Mouse (Mus musculus) megakaryocyte-erythroid progenitor cell, adult 5-6 weeks (primary cell): ENCODE results near the gene Myo5c. TPM values are rescaled to one million over a fixed set of nuclear protein-coding genes. Genes with fewer than 3 reads are reported as not detected.

ENCODE experiments used
- ATAC-seq: replicated peaks from 2 replicates; pipeline ENCODE4 v1.8.0; 2016; ENCODE audit warnings: mild to moderate bottlenecking, inconsistent platforms; ENCODE audit not compliant: severe bottlenecking, poor library complexity, low FRiP score, low TSS enrichment
- total RNA-seq, 2 experiments: library from RNA; stranded (forward) in 1 of 2; stranded (reverse) in 1 of 2; fragments of 200-1000, 215-1000 nt in 1 of 2; fragments of >200 nt in 1 of 2; fragmentation: Nextera tagmentation in 1 of 2; gene quantifications; 2 replicates each; pipeline ENCODE4 v1.2.3; 2014 to 2017

Myo5c gene
- total RNA-seq, 2 experiments from 2014 or later: not detected

GRCm38 (mm10) chr9:75271539-75271938, 39.7 kb downstream of the Myo5c start:
- ATAC-seq: peak; percentile 56

DNA sequence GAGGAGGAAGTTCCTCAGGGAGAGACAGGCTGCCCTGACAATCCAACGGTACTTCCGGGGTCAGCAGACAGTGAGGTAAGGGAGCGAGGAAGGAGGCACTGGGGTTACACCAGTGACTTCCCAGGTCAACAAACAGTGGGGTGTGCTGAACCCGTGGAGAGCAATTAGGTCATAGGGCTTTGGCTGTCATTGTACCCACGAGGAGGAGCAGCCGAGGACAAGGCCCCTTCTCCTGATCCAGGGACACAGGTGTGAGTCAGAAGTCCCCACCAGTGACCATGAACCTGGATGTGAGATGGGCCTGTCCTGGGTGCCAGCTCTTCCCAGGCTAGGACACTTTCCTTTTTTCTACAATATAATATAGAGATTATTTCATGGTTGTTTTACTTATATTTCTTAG, 41.8 kb downstream of the Myo5c start:
- ATAC-seq: no peak

- ATAC-seq: no peak
These were observed 42.7 kb downstream of the Myo5c start for GRCm38 (mm10) chr9:75274486-75274885.

GRCm38 (mm10) chr9:75275051-75275450, 43.2 kb downstream of the Myo5c start:
- ATAC-seq: no peak

DNA sequence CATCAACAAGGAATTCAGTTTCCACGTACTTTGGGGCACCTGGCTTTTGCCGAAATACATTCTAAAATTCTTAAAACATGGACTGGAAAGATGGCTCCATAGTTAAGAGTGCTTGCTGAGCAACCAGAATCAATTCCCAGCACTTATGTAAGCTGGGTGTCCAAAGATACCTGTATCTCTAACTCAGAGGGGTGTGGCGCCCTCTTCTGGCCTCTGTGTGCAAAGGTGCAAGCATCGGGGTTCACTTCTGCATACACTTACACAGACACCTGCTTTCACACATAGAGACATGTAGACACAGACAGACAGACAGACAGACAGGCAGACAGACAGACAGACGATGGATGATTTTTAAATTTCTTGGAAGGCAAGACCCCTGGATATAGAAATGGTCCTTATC, 49.0 kb downstream of the Myo5c start:
- peak; percentile 58; the same call in 1 of the 2 replicates for ATAC-seq

DNA sequence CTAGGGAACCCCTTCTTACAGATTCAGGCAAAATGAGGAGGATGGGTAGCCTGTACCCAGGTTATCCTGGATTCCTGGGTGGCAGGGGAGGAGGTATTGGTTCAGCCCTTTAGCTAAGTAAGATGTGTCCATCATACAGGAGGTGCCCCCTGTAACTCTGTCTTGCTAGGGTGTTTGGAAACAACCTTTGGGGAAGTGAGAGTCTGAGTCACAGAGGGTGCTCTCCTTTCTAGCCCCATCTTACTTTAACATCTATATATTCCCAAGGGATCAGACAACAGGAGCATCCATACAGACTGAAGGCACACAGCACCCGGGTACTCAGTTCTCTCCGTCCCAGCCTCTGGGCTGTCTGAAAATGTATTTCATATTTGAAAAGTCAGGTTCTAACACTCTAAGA, 50.4 kb downstream of the Myo5c start:
- no peak for ATAC-seq

DNA sequence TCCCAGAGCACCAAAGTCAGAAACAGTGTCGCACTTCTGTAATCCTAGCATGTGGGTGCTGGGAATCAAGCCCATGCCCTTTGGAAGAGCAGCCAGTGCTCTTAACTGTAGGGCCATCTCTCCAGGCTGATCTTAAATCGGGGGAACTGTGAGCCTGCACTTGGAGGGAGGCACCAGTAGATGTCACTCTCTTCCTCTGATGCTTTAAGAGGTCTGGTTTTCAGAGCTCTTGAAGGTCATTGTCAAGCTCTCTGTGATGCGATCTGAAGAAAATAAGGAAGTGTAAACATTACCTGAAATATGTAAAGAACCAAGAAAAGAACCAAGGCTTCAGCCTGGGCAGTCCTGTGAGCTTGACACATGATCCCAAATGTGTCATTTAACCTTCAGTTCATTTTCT, 51.0 kb downstream of the Myo5c start:
- peak; percentile 73; the same call in 1 of the 2 replicates for ATAC-seq

DNA sequence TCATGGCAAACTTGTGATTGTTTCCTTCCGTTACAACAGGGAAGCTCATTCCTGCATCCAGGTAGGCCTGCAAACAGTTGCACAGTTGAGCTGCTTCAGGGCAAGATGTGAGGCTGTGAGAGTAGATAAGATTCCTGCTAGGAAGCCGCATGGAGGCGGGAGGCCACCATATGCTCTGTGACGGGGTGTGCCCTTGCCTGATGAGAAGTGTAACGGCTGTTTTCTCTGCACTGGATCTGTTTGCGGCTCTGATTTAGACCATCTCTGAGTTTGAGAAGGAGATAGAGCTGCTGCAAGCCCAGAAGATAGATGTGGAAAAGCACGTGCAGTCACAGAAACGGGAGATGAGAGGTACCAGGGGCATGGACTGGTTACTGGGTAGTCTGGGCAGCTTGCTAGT, 51.8 kb downstream of the Myo5c start:
- no peak for ATAC-seq

DNA sequence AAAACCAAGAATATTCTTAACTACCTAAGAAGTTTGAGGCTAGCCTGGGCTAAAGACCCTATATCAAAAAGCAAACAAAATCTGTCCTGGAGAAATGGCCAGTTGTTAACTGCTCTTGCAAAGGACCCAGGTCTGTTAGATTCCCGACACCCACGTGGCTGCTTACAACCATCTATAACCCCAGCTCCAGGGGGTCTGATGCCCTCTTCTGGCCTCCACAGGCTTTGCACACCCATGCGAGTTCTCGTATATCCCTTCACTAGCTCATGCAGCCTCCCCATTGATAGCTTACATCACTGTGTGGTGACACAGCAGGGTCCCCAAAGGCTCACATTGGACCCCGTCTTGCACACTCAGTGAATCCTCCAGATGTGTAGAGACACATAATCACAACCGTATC, 53.5 kb downstream of the Myo5c start:
- no peak for ATAC-seq

DNA sequence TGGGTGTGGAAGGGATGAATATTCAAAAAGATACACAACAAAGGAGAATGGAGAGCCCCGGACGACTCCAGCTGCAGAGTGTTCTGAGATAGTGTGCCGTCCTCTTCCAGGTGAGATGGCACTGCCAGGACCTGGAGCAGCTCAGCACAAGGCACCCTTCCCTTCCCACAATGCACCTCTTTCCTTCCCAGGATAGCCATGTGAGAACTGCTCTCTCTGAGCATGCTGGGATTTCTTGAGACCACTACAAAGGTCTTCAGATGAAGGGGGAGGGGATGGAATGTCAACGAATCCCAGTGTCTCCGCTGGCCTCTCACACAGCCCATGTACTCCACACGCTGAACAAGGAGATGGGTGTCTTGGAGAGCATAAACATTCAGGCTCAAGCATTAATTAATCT, 55.8 kb downstream of the Myo5c start:
- ATAC-seq: no peak

DNA sequence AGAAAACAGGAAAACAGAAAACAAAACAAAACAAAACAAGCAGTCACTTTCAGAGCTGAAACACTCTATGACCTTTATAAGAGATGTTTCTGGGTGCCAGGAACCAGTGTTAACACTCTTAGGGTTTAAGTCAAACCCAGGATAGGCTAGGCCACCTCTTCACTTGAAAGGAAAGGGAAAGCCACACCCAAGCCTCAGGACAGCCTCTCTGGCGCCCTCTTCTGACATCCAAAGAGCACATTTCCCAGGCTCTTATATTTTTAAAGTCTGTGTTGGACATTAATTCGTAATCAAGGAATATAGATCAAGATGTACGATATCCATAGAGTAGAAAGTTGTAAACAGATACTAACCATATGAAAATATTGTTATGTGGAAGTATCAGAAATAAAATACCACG, 57.7 kb downstream of the Myo5c start:
- ATAC-seq: peak; percentile 87

GRCm38 (mm10) chr9:75299342-75299741, 67.5 kb downstream of the Myo5c start:
- ATAC-seq: 0 out of 2 replicates have a peak, but pooled peaks have one; percentile 52

GRCm38 (mm10) chr9:75303033-75303432, 71.2 kb downstream of the Myo5c start:
- ATAC-seq: no peak

GRCm38 (mm10) chr9:75303701-75304261, 72.0 kb downstream of the Myo5c start:
- no peak for ATAC-seq

- no peak for ATAC-seq
These were observed 72.5 kb downstream of the Myo5c start for GRCm38 (mm10) chr9:75304286-75304685.

GRCm38 (mm10) chr9:75306126-75306898, 74.5 kb downstream of the Myo5c start, which contains the start of gene Gnb5:
Gene Gnb5 (plus strand): TSS chr9:75306288.
- no peak for ATAC-seq

DNA sequence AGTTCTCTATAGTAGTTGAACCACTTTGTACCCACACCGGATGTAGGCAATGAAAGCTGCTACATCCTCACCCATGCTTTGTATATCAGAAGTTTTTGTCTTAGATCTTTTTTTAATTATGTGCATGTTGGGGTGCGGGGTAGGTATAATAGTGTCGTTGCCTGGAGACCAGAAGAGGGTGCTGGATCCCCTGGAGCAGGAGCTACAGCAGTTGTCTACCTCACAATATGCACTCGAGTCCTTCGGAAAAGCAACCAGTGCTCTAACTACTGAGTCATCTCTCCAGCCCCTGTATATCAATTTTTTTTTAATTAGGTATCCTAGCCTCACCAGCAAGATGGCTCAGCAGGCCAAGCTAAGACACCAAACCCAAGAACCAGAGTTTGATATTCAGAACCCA, 75.2 kb downstream of the Myo5c start:
- no peak for ATAC-seq

GRCm38 (mm10) chr9:75308621-75309020, 76.8 kb downstream of the Myo5c start:
- no peak for ATAC-seq

DNA sequence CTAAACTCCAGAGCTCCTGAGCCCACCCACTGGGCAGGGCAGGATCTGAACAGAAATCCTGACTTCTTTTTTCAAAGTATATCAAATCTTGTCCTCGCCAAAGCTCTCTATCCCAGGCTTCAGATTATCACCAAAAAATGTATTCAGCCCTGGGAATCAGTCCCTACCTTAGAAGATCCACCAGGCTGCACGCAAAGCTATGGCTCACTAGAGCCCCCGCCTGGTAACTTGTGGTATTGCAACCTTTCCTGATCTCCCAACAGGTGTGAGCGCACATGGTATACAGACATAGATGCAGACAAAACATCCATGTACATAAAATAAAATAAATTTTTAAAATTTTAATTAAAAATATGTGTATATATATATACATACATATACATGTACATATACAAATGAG, 80.2 kb downstream of the Myo5c start:
- ATAC-seq: 0 out of 2 replicates have a peak, but pooled peaks have one; percentile 35

GRCm38 (mm10) chr9:75313138-75313831, 81.5 kb downstream of the Myo5c start:
- no peak for ATAC-seq
